Mouse (Mus musculus) kidney, postnatal 25 days (tissue): ENCODE measurements around the gene Prickle2.

Source experiments
- DNase-seq, 2 experiments: peaks; one replicate each; pipeline ENCODE4 v3.0.0; 2021; ENCODE audit warnings: mixed read lengths in 2 of 2

Prickle2 gene

DNA sequence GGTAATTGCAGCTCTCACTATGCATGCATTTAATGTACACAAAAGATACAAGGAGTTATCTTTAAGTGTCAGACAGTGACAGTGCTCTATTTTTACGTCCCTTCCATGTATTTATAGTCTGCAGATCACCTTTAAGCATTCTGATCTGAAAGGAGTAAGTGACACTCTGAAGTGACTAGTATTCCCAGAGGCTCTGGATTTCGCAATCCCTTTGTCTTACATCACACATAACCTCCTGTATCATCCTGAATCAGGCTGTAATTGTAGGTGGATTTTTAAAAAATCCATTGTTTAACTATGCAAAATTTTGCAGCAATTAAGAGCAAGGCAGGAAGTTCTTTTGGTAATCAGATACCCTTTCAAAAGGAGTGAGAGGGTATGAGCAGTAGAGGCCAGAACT, 196.2 kb downstream of the Prickle2 start:
- no peak for DNase-seq

DNA sequence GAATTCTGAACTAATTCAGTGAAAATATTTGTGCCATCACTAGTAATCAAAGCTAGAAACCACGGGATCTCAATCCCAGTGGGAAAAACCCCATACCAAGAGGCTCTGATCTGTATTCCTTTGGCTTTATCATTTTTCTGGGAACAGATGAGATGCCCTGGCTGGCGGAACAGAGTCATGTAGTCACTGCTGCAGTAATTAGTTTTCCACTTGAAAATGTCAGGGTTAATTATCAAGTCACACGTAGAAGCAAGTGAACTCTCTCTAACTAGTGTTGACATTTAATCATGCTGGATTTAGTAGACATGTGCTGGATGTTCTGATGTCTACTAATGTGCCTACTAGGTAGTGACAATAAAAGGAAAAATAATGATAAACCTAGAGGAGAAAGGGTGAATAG, 199.7 kb downstream of the Prickle2 start:
- no peak for DNase-seq

DNA sequence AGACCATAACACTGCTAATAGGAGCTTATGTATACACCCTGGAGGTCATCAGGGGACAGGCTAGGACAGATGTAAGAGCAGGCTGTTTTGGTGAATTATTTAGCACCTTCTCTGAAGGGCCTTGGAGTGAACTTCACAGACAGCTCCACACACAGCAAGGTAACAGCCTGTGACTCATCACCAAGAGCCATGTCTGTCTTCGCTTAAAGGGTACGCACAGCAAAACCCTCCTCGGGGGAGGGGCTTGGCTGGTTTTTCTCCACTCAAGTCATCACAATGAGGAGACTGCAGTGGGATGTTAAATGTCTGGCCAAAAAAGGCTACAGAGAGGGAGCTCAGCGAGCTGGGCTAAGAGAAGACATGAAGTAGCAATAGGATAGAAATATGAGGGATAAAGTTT, 206.5 kb downstream of the Prickle2 start:
- no peak for DNase-seq

DNA sequence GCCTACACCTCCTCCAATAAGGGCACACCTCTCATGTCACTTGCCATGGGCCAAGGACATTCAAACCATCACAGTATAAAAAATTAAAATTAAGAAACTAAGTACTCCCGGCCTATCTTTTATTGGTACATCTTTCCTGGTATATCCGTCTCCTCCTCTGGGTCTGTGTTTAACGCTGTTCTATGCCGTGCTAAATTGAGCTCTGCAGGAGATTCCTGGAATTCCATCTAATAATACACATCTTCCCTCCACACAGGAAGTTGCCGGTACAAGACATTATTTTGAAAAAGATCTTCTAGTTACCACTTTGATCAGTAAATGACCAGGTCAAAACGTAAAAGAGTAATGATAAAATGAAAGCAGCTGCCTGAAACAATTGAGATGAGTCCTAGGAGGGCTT, 207.4 kb downstream of the Prickle2 start:
- no peak for DNase-seq

DNA sequence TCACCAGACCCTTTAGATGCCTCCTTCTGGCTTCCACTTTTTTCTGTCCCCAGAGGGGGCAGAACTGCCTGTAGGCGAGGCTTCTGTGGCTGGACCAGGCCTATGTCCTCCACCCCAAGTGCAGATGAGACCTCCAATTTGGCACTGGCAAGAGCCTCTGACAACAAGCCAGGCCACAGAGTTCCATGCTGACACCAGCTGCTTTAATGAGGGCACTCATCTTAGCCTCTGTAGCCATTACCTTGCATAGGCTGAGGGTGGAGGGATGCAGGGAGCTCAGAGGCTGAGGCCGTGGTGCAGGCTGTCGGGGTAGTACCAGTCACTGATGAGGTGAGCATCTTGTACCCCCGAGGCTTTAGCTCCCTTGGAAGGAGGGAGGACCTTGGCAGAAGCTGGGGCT, 208.7 kb downstream of the Prickle2 start:
- no peak for DNase-seq

DNA sequence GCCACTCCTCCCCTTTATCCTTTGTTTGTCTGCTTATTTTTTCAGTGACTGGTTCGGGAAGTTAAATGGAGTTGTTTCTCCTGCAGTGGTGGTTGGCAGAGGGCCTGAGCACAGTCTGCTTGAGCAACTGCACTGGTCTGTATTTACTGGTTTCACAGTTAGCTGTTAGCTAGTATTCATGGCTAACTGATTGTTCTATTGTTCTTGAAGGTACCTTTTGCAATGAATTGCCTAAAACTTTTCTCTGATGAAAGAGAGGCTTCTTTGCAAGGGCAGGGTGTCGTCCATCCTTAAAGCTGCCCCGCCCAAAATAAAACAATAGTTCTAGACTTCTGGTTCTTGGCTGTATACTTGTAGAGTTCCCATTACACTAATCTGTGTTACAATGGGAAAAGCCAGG, 210.5 kb downstream of the Prickle2 start:
- no peak for DNase-seq

DNA sequence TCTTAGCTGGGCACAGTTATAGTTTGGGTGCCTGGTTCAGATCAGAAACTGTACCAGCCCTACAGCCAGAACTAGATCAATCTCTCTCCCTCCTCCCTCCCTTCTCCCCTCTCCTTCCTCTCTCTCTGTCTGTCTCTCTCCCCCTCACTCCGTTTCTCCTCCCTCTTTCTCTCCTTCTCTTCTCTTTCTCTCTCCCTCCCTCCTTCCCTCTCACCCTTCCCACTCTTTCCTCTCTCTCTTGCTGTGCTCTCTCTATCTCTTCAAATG, 224.3 kb downstream of the Prickle2 start:
- no peak for DNase-seq

DNA sequence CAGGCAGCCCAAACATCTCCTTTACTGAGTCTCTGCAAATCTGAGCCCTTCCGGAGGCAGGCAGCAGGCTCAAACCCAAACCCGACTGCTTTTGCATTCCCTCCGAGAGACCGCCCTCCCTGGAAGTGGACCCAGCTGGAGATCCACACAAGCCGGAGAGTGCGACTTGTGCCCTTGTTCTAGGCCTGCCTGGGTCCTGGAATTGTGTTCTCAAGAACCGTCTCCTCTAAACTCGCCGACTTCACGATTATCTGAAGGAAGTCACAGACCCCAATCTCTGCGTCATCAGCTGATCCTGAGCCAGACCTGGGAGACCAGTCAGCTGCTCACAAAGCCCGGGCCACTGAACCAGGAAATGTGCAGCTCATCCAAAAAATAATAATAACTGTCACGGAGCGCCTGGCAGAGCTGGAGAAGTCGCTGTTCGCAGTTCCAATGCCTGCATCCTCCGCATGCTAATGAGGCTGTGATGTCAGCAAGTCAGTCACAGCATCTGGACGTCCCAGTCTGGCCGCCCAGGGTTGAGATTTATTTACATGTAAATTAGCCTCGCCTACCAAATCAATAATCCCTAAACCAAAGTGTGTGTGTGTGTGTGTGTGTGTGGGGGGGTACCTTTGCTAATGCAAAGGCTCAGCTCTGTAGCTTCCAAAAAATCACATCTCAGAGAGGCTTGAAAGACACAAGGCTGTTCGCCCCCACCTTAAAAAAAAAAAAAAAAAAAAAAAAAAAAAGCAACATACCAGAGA, 224.8 kb downstream of the Prickle2 start:
- DNase-seq = peak; percentile 81 to 85

DNA sequence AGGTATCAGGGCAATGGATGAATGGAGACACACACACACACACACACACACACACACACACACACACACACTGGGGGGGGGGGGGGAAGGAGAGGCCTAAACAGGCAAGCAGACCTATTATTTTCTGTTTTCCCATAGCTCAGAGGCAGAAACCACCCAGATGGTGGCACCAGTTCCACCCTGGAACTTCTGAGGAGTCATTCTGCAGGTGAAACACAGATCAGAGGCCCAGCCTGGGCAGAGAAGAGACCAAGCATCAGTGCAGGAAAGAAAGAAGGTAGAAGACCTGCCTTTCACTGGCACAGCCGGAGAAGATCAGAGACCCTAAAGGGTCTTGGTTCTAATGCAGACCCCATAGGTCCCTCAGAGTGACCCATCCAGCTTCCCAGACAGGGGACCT, 227.3 kb downstream of the Prickle2 start:
- no peak for DNase-seq

DNA sequence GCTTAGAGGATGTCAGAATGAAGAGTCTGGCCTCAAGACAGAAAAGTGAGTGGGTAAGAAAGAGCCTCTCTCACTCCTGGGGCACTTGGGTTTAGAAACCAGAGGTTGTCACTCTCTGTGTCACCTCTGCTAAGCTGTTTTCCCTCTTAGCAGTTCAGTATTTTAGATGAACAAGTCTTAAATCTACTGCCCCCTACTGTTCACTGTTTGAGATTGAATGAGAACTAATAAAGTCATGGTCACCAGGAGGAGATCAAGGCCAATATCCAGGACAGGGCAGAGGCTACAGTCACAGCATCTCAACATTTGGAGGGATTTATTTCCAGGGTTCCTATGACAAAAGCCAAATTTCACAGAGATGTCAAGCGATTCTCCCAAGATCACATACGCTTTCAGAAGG, 228.3 kb downstream of the Prickle2 start:
- DNase-seq = no peak

DNA sequence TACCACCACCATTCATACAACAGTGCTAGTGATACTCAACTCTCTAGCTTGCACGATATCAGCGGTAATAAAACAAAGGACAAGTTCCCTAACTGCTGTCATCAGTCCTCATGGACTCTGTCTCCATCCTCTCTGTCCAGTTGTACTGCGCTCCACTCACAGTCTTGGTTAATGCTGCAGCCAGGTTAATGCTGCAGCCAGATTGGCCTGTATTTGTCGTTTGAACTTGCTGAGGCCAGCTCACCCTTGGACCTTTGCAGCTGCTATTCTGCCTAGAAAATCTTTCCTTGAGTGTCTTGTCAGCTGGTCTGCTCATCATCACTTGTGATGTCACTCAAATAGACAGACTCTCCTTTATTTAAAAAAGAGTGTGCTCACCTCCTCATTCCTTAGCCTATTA, 236.5 kb downstream of the Prickle2 start:
- peak in 1 of 2 experiments; percentile 60 for DNase-seq

DNA sequence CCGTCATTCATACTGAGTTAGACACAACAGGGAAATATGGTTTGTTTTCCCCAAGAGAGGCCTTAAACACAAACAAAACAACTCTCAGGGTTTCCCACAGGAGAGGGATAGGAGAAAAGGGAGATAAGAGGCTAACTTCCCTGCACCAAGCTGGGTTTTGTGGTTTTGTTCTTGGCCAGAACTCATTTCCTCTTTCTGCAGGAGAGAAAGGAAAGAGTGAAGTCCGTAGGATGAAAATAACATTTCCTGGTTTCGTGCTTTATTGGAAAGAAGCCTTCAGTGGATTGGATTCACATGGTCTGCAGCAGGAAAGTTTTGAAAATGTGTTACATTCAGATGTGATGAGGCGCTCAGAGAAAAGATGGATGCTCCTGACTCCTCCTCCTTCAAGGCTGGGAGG, 237.1 kb downstream of the Prickle2 start:
- no peak for DNase-seq

DNA sequence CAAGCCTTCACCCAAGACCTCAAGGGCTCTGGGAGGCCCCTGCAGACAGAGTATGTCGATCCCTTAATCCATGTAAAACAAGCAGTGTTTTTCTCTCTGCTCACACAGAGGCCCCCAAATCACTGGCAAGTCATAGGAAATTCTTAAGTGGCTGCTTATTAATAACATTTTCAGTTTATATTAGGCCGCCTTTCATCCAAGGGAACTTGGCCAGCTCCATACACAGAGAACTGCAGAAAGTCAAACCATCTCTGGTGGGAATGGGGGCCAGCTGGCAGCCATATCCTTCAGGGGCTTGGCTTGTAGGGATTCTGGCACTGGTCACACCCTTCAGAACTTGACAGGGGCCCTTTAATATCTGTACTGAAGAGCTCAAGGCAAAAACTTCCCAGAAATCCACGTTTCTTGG, 237.6 kb downstream of the Prickle2 start:
- DNase-seq = no peak

DNA sequence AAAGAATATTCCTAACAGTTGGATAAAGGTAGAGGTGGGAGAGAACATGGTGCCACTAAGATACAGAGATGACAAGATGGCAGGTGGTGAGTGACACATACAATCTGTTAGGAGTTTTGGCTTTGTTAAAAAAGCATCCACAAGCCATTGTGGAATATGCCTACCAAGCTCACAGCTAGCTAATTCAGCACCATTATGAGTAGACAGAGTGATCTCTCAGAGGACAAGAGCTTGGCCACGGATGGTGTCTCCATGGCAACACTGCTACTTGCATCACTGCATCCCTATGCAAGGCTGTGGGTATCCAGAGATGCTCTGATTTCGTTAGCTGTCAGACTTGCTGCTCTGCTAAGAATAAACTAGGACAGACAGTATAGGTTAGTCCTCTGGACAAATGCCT, 238.6 kb downstream of the Prickle2 start:
- DNase-seq = no peak

DNA sequence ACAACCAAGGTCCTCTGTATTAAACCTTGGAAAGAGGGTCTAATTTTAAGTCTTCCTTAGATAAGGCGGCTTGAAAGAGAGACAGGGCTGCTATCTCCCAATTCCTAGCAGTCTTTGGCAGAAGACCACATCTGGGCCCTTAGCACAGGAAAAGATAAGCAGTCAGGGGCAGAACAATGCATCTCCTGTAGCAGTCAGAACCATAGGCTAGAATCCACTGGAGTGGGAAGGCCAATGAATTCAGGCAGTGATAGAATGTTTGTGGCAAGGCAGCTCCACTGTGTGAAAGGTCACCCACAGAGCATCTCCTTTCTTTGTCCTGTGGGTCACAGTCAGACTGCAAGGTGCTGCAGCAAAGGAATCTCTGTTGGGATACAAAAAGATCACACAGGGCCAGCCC, 240.3 kb downstream of the Prickle2 start:
- DNase-seq = peak in 1 of 2 experiments; percentile 20

DNA sequence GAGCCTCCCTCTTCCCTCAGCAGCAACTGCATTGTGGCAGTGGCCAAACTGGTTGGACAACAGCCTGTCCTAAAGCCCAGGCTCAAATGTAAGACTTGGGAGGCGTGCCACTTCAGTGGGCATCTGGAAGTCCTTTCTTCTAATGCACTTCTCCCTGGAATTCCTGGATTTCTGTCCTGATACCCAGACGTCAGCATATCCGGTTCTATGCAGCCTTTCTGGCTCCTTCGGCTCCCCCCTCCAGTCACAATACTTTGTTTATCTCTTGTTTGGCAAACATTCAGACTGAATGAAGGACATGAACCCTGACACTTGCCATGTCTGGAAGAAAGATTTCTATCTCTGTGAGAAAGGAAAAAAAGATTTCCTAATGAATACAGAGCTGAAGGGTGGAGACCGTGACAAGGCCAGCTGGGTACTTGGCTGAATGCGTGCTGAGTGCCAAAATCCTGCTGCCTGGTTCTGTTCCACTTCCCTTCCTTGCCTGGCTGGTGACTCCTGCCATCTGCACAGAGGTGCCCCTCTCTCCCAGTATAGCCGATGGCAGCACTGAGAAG, 241.1 kb downstream of the Prickle2 start:
- DNase-seq = peak; percentile 51 to 69

DNA sequence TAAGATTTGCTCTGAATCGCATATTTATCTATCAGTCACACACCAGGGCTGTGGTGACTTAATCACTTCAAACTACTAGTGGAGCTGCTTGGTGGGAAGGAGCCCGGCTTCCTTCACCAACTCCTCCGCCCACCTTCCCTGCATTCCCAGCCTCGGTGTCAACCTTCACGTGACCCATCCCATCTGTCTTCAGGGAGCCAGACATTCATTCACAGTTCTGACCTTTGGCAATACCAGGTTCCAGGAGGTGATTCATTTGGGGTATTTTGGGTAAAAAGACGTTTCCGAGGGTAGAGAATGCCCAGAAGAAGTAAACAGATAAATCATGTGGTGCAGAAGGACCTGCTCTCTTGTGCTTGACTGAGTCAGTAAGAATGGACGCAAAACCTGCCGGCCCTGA, 242.2 kb downstream of the Prickle2 start:
- peak; percentile 37 to 51 for DNase-seq

DNA sequence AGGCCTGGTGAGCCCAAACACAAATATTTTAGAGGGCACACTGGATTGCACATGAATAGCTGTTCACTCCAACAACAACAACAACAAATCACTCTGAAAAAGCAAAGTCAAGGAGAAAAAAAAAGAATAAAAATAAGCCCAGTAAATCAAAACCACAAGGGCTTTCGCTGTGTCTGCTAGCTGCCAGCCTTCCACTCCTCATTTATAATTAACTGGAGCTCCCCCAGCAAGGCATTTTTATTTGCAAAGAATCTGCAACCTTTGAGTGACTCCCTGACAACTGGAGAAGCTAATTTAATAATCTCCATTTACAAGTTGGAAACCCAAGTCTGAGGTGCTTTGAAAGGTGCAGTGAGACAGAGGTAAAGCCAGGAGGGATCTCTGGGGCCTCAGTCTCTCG, 245.2 kb downstream of the Prickle2 start:
- DNase-seq = no peak

DNA sequence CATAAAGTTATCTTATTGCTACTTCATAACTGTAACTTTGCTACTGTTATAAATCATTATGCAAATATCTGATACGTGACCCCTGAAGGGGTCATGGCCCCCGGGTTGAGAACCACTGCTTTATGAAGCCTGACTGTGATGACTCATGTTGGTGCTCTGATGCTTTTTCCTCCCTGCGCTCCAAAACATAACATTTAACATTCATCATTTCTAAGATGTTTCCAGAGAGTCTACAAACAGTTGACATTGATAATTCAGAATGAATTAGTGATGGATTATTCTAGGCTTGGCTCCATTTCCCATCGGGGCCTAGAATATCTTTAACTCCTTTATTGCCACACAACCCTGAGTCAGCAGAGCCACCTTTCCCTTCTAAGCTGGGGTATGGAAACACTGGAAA, 247.9 kb downstream of the Prickle2 start:
- no peak for DNase-seq

DNA sequence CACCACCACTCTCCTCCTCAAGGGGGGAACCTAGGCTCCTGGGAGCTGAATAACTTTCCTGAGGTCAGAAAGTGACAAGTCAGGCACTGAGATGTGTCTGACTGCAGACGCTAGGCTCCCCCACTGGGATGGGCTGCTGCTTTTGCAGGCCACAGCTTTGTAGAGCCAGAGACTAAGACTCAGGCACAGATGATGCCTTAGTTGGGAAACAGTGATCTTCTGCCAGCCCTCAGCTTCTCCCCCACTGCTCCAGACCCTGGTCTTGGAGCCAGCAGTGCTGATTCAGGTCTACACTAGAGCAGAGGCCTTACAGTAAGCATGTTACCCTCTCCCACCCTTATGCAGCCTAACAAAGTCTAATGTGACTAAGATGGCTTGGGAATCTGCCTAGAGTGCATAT, 254.5 kb downstream of the Prickle2 start:
- no peak for DNase-seq

DNA sequence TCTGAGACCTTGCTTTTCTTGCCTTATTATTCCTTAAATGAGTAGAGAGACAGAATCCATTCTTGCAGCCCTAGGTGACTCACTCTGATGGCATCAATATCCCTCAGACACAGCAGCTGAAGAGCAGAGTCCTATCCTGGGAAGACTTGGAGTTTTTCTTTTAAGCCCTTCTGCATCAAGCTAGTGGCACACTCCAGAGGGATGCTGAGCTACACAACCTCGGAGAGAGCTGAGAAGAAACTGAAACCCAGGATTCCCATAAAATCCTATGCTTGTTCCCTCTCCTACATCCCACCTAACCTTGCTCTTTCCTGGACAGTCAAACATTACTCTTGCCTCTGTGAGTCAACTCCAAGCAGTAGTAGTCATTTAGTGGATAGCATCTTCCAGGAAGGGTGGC, 256.0 kb downstream of the Prickle2 start:
- no peak for DNase-seq

DNA sequence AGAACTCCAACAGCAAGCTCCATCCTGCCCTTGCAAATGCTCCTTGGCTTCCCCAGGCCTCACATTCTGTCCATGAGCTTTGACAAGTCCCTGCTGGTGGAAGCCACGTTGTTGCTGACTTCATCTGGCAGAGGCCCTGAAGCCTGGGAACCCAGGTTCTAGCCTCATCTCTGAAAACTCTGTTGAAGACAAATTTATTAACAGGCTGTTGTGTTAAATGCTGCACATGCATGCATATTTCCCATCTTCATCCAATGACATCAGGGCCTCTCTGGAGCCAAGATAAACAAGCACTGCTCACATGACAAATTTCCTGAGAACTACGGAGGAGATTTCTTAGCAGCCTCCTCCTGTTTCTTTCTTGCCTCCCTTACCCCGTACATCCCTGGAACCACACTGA, 259.3 kb downstream of the Prickle2 start:
- DNase-seq = peak; percentile 46 to 52

DNA sequence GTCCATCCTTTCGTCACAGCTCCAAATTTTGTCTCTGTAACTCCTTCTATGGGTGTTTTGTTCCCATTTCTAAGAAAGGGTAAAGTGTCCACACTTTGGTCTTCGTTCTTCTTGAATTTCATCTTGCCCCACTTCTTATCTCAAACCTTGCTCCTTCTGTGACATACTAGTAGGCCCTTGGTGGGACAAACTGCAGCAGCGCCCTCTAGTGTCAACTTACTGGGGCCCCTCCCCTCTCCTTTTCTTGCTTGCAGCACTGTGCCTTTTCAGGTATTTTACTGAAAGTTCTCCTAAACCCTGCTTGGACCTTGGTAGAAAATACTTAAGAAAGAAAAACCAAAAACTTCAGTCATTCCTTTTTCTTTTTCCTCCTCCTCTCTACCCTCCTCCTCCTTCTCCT, 264.8 kb downstream of the Prickle2 start:
- peak; percentile 49 to 75 for DNase-seq

DNA sequence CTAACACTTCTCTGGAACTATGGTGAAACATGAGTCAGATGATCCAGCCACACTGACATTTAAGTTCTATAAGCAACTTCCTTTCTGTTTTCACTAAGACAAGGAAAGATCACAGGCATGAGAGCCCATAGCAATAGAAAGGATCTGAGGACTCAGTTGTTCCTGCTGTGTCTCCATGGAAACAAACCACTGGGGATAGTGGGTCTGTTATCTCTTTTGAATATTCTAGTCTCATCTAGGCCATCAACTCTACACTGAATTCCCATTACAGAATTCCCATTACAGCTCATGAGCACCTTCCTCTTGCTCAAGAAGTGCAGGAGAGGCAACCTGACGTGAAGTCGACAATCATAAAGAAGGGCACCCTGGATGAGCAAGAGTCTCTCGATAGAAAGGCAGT, 265.7 kb downstream of the Prickle2 start:
- DNase-seq = no peak

DNA sequence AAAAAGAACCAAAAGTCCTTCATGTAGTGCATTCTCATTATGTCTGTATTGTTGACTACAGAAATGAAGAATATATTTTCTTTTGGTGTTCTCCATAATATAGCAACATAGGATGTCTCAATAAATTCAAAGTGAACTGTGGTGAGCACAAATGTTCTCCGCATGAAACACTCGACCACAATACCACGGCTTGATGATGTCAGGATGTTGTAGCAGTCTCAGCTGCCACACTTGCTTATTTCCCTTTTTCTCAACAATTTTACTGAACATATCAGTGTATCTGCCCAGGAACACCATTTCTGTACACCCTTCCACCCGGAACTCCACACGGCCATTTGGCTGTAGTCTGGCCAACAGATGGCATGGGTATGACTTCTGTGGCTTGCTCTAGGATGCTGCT, 273.8 kb downstream of the Prickle2 start:
- DNase-seq = no peak
